Mouse (Mus musculus) myocyte (in vitro differentiated cells): ENCODE measurements at regions not wholly inside any gene's neighbourhood (a gene's known extent, or its start where the extent isn't known, plus 50 kb on each side); places are given as distances from the start of the nearest gene placed in this dataset.

Source experiments
- POLR2A ChIP-seq: IDR thresholded peaks from one replicate; pipeline ENCODE4 v1.6.1; 2011; ENCODE audit warnings: low read depth, mild to moderate bottlenecking, control low read depth, moderate library complexity; ENCODE audit not compliant: insufficient read length
- REST ChIP-seq: IDR thresholded peaks from one replicate; pipeline ENCODE4 v1.6.1; 2011; ENCODE audit warnings: mild to moderate bottlenecking, control low read depth, moderate library complexity; ENCODE audit not compliant: insufficient read depth, insufficient read length
- USF1 ChIP-seq: IDR thresholded peaks from one replicate; pipeline ENCODE4 v1.6.1; 2011; ENCODE audit warnings: low read depth, mild to moderate bottlenecking, control low read depth, moderate library complexity

GRCm38 (mm10) chr1:137042414-137043010 lies 82.3 kb upstream of the Nr5a2 start:
- no peak for TF ChIP-seq USF1
- TF ChIP-seq POLR2A, result no peak
- no peak for TF ChIP-seq REST
